Mouse (Mus musculus) lung, embryonic 14.5 days (tissue): ENCODE measurements around the gene Atxn1. TPM values are rescaled to one million over a fixed set of nuclear protein-coding genes. Genes with fewer than 3 reads are reported as not detected.

Source experiments
- ATAC-seq: fragments of 200-750 bp; cut with Nextera tagmentation; 2 replicates; pipeline ENCODE4 v1.8.0; 2017; ENCODE audit warnings: mild to moderate bottlenecking, moderate TSS enrichment, moderate library complexity; ENCODE audit not compliant: insufficient read depth
- DNase-seq: peaks from one replicate; pipeline ENCODE4 v3.0.0-alpha.2; 2015
- H3K27ac ChIP-seq: fragments of 300-500 bp; sonication (generic); 2 replicates; pipeline ENCODE4 v1.5.1; 2014; ENCODE audit warnings: low read depth, mild to moderate bottlenecking, moderate library complexity
- H3K27me3 ChIP-seq: fragments of 300-500 bp; sonication (generic); 2 replicates; pipeline ENCODE4 v1.6.1; 2014; ENCODE audit warnings: low read length, control low read depth; ENCODE audit not compliant: insufficient read depth
- H3K36me3 ChIP-seq: fragments of 300-500 bp; sonication (generic); 2 replicates; pipeline ENCODE4 v1.6.1; 2014; ENCODE audit warnings: control low read depth; ENCODE audit not compliant: insufficient read depth
- H3K4me1 ChIP-seq: fragments of 300-500 bp; sonication (generic); 2 replicates; pipeline ENCODE4 v1.6.1; 2014; ENCODE audit warnings: antibody characterized with exemption, control low read depth; ENCODE audit not compliant: insufficient read depth
- H3K4me2 ChIP-seq: fragments of 300-500 bp; sonication (generic); 2 replicates; pipeline ENCODE4 v1.6.1; 2014; ENCODE audit warnings: mild to moderate bottlenecking
- H3K4me3 ChIP-seq: fragments of 300-500 bp; sonication (generic); 2 replicates; pipeline ENCODE4 v1.5.1; 2014; ENCODE audit warnings: low read depth, low read length
- H3K9ac ChIP-seq: fragments of 300-500 bp; sonication (generic); 2 replicates; pipeline ENCODE4 v1.6.1; 2014
- H3K9me3 ChIP-seq: fragments of 300-500 bp; sonication (generic); 2 replicates; pipeline ENCODE4 v1.6.1; 2016; ENCODE audit warnings: low read depth, low read length, control low read depth
- CTCF ChIP-seq: IDR thresholded peaks from 2 replicates; pipeline ENCODE4 v1.5.1; 2016; ENCODE audit warnings: antibody characterized with exemption, low read depth
- WGBS: fragments of 180-500 bp; shearing (Covaris S2); extraction: QIAGEN DNeasy Blood & Tissue Kit; methylation state at CpG from one replicate; pipeline ENCODE4 v1.1.7; 2014; 5-methylcytosine and 5-hydroxymethylcytosine counted together
- polyA plus RNA-seq: library from polyadenylated mRNA; unstranded; fragments of >200 nt; fragmentation: Nextera tagmentation; extraction: Ambion mirVana; gene quantifications from 2 replicates; pipeline ENCODE4 v1.2.1, GENCODE M21; 2014

Atxn1 gene
- polyA plus RNA-seq, 1 experiment from 2014 or later, result 3.9 TPM

DNA sequence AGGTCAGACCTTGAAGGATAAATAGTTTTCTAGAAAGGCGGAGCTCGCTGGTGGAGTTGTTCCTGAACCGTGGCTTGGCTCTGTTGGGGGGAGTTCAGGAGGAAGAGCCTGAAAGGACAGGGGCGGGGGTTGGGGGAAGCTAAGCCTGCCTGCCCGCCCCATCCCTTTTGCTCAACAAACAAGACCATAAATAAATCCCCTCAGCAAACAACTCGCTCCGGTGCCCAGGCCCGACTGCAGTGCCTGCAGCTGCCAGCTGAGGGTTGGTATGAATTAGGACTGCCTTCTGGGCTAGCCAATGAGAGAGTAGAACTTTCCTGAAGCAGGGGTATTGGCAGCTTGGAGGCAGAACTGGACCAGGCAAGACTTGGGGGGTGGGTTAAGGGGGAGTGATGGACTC lies 456.3 kb downstream of the Atxn1 start:
- Histone ChIP-seq H3K36me3 (no peaks in the 10 kb centered on the region), H3K9me3 (no peaks in the 10 kb centered on the region), H3K9ac (peak overlapping the region; percentile 68), H3K4me1 (peaks cover 18% of the 10 kb centered on the region), H3K27ac (peak overlapping the region; percentile 67; the same call in 1 of the 2 replicates), H3K27me3 (no peaks in the 10 kb centered on the region), H3K4me3 (peak overlapping the region; percentile 60), H3K4me2 (peak overlapping the region; percentile 98)
- ATAC-seq (no peak), DNase-seq (peak; percentile 50)
- 3% methylated on average over 8 of the region's 8 CpGs for WGBS
- peak; percentile 27; the same call in 1 of the 2 replicates for TF ChIP-seq CTCF

DNA sequence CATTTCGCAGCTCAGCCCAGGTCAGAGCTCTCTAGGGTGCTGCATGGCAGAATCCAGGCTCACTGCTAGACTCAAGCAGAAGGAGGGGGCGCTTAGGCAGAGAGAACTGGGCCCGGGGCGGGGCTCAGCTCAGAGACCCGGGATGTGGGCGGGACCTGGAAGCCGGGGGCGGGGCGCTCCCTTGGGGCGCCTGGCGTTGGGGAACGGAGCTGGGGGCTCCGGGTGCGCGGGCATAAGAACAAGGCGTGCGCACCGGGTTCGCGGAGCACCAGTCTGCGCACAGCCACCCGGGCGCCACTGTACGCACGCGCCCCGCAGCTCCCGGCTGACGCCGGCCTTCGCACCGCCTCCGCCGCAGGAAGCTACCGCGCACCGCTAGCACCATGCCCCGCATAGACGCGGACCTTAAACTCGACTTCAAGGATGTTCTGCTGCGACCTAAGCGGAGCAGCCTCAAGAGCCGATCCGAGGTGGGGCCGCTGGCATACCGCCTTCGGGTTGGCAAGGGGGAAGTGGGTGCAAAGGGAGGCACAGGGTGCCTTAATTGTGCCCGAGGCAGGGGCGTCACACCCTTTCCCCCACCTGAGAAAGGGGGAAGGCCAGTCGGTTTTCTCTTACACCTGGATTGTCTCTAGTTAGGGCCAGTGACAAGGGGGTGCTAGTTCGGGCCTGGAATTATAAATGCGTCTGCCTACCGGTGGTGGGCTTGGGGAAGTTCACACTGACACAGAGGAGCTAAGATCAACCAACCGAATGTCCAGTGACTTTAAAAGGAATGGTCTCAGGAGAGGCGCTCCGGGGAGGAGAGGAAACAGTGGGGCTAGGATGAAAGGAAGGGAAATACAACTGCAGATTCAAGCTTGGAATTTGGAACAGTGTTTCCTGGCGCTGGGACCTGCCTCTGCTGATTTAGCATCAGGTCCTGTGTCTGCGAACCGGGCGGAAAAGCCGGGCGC lies 457.3 kb downstream of the Atxn1 start, which contains the start of gene Gmpr:
Gene Gmpr, plus strand, starts transcription at position 171 of the 956 bp plus-strand sequence.
- TF ChIP-seq CTCF, result peak; percentile 27
- peak; percentile 92 for ATAC-seq
- DNase-seq, result peak; percentile 90
- Histone ChIP-seq H3K4me3 (peak within 1 kb of the TSS; percentile 60), H3K9ac (peak within 1 kb of the TSS; percentile 68), H3K27me3 (no peaks in the 10 kb centered on the region), H3K27ac (peak within 1 kb of the TSS; percentile 67), H3K36me3 (no peaks in the 10 kb centered on the region), H3K4me1 (peaks cover 11% of the 10 kb centered on the region), H3K9me3 (no peaks in the 10 kb centered on the region), H3K4me2 (peak within 1 kb of the TSS; percentile 98)
- 1% methylated on average over 62 of the region's 63 CpGs for WGBS

- 86% methylated on average over 3 of the region's 3 CpGs for WGBS
Measured at GRCm38 (mm10) chr13:45505546-45505945, 459.3 kb downstream of the Atxn1 start.

GRCm38 (mm10) chr13:45502791-45503190 lies 462.0 kb downstream of the Atxn1 start:
- no peak for TF ChIP-seq CTCF
- Histone ChIP-seq H3K4me3 (no peak overlapping the region), H3K4me2 (no peak overlapping the region), H3K27me3 (no peaks in the 10 kb centered on the region), H3K4me1 (no peaks in the 10 kb centered on the region), H3K36me3 (no peaks in the 10 kb centered on the region), H3K27ac (no peak overlapping the region), H3K9me3 (no peaks in the 10 kb centered on the region), H3K9ac (no peak overlapping the region)
- DNase-seq, result no peak
- 74% methylated on average over 5 of the region's 5 CpGs for WGBS
- ATAC-seq, result no peak

More at GRCm38 (mm10) chr13:45505546-45505945, 459.3 kb downstream of the Atxn1 start:
- Histone ChIP-seq H3K4me3 (no peak overlapping the region), H3K36me3 (no peaks in the 10 kb centered on the region), H3K4me1 (peaks cover 8% of the 10 kb centered on the region), H3K9me3 (no peaks in the 10 kb centered on the region), H3K4me2 (no peak overlapping the region), H3K9ac (no peak overlapping the region), H3K27me3 (no peaks in the 10 kb centered on the region), H3K27ac (no peak overlapping the region)
- no peak for TF ChIP-seq CTCF
- ATAC-seq (no peak), DNase-seq (no peak)

GRCm38 (mm10) chr13:45499906-45500305 lies 464.9 kb downstream of the Atxn1 start:
- H3K36me3 ChIP-seq, result no peaks in the 10 kb centered on the region

More at GRCm38 (mm10) chr13:45499906-45500305, 464.9 kb downstream of the Atxn1 start:
- WGBS, result 75% methylated on average over 3 of the region's 3 CpGs
- DNase-seq, result no peak
- no peak for ATAC-seq
- no peak for TF ChIP-seq CTCF
- Histone ChIP-seq H3K4me2 (no peak overlapping the region), H3K9ac (no peak overlapping the region), H3K4me1 (no peaks in the 10 kb centered on the region), H3K27me3 (no peaks in the 10 kb centered on the region), H3K4me3 (no peak overlapping the region), H3K27ac (no peak overlapping the region), H3K9me3 (no peaks in the 10 kb centered on the region)
